Mouse (Mus musculus): ENCODE measurements at regions not wholly inside any gene's neighbourhood (a gene's known extent, or its start where the extent isn't known, plus 50 kb on each side); places are given as distances from the start of the nearest gene placed in this dataset.

- Histone ChIP-seq H3K4me3 (ENCODE audit: insufficient read depth, low read depth, low read length) (no peak overlapping the region), H3K4me1 (ENCODE audit: control insufficient read depth, insufficient read depth, insufficient read length, low read length) (peaks cover 5% of the 10 kb centered on the region; the same call in 1 of the 2 replicates), H3K27ac (replicated peaks; ENCODE audit: low read depth, low read length) (no peak overlapping the region)
Observed at GRCm38 (mm10) chr2:124888209-124888608, 179.7 kb upstream of the Slc24a5 start.

- no peak overlapping the region for H3K27ac ChIP-seq (replicated peaks; ENCODE audit: low read depth, low read length)
- H3K4me3 ChIP-seq (ENCODE audit: insufficient read depth, low read depth, low read length) = no peak overlapping the region
- H3K4me1 ChIP-seq (ENCODE audit: control insufficient read depth, insufficient read depth, insufficient read length, low read length) = no peaks in the 10 kb centered on the region
Observed at GRCm38 (mm10) chr2:124895002-124895401, 172.9 kb upstream of the Slc24a5 start.

- no peak overlapping the region for H3K4me3 ChIP-seq (ENCODE audit: insufficient read depth, low read depth, low read length)
- no peak overlapping the region for H3K27ac ChIP-seq (replicated peaks; ENCODE audit: low read depth, low read length)
- H3K4me1 ChIP-seq (ENCODE audit: control insufficient read depth, insufficient read depth, insufficient read length, low read length) = no peaks in the 10 kb centered on the region
Observed at GRCm38 (mm10) chr2:124903556-124903955, 164.4 kb upstream of the Slc24a5 start.

GRCm38 (mm10) chr2:124905076-124905475 lies 162.8 kb upstream of the Slc24a5 start:
- no peak overlapping the region for H3K4me3 ChIP-seq (ENCODE audit: insufficient read depth, low read depth, low read length)
- H3K27ac ChIP-seq (replicated peaks; ENCODE audit: low read depth, low read length) = no peak overlapping the region
- H3K4me1 ChIP-seq (ENCODE audit: control insufficient read depth, insufficient read depth, insufficient read length, low read length) = no peaks in the 10 kb centered on the region

- Histone ChIP-seq H3K4me3 (ENCODE audit: insufficient read depth, low read depth, low read length) (no peak overlapping the region), H3K4me1 (ENCODE audit: control insufficient read depth, insufficient read depth, insufficient read length, low read length) (no peaks in the 10 kb centered on the region; the same call in 1 of the 2 replicates), H3K27ac (replicated peaks; ENCODE audit: low read depth, low read length) (no peak overlapping the region)
Observed at GRCm38 (mm10) chr2:124918986-124919761, 148.8 kb upstream of the Slc24a5 start.

- Histone ChIP-seq H3K4me3 (ENCODE audit: insufficient read depth, low read depth, low read length) (no peak overlapping the region), H3K4me1 (ENCODE audit: control insufficient read depth, insufficient read depth, insufficient read length, low read length) (no peaks in the 10 kb centered on the region; the same call in 1 of the 2 replicates), H3K27ac (replicated peaks; ENCODE audit: low read depth, low read length) (no peak overlapping the region)
Observed at GRCm38 (mm10) chr2:124919762-124920255, 148.1 kb upstream of the Slc24a5 start.

- Histone ChIP-seq H3K4me3 (ENCODE audit: insufficient read depth, low read depth, low read length) (no peak overlapping the region), H3K27ac (replicated peaks; ENCODE audit: low read depth, low read length) (no peak overlapping the region), H3K4me1 (ENCODE audit: control insufficient read depth, insufficient read depth, insufficient read length, low read length) (no peaks in the 10 kb centered on the region; the same call in 1 of the 2 replicates)
Observed at GRCm38 (mm10) chr2:124920265-124920664, 147.7 kb upstream of the Slc24a5 start.

GRCm38 (mm10) chr2:124927882-124928758 lies 139.8 kb upstream of the Slc24a5 start:
- Histone ChIP-seq H3K4me1 (ENCODE audit: control insufficient read depth, insufficient read depth, insufficient read length, low read length) (no peaks in the 10 kb centered on the region), H3K27ac (replicated peaks; ENCODE audit: low read depth, low read length) (no peak overlapping the region), H3K4me3 (ENCODE audit: insufficient read depth, low read depth, low read length) (no peak overlapping the region)

GRCm38 (mm10) chr2:124928759-124929113 lies 139.2 kb upstream of the Slc24a5 start:
- Histone ChIP-seq H3K4me3 (ENCODE audit: insufficient read depth, low read depth, low read length) (no peak overlapping the region), H3K27ac (replicated peaks; ENCODE audit: low read depth, low read length) (no peak overlapping the region), H3K4me1 (ENCODE audit: control insufficient read depth, insufficient read depth, insufficient read length, low read length) (no peaks in the 10 kb centered on the region)

GRCm38 (mm10) chr2:124930719-124931118 lies 137.2 kb upstream of the Slc24a5 start:
- no peak overlapping the region for H3K4me3 ChIP-seq (ENCODE audit: insufficient read depth, low read depth, low read length)
- H3K27ac ChIP-seq (replicated peaks; ENCODE audit: low read depth, low read length) = no peak overlapping the region
- H3K4me1 ChIP-seq (ENCODE audit: control insufficient read depth, insufficient read depth, insufficient read length, low read length) = no peaks in the 10 kb centered on the region

GRCm38 (mm10) chr2:124932566-124932965 lies 135.4 kb upstream of the Slc24a5 start:
- no peak overlapping the region for H3K27ac ChIP-seq (replicated peaks; ENCODE audit: low read depth, low read length)
- H3K4me3 ChIP-seq (ENCODE audit: insufficient read depth, low read depth, low read length) = no peak overlapping the region
- H3K4me1 ChIP-seq (ENCODE audit: control insufficient read depth, insufficient read depth, insufficient read length, low read length) = no peaks in the 10 kb centered on the region

GRCm38 (mm10) chr2:124933876-124934275 lies 134.0 kb upstream of the Slc24a5 start:
- Histone ChIP-seq H3K27ac (replicated peaks; ENCODE audit: low read depth, low read length) (no peak overlapping the region), H3K4me1 (ENCODE audit: control insufficient read depth, insufficient read depth, insufficient read length, low read length) (no peaks in the 10 kb centered on the region), H3K4me3 (ENCODE audit: insufficient read depth, low read depth, low read length) (no peak overlapping the region)

- no peak overlapping the region for H3K27ac ChIP-seq (replicated peaks; ENCODE audit: low read depth, low read length)
- H3K4me3 ChIP-seq (ENCODE audit: insufficient read depth, low read depth, low read length) = no peak overlapping the region
- H3K4me1 ChIP-seq (ENCODE audit: control insufficient read depth, insufficient read depth, insufficient read length, low read length) = no peaks in the 10 kb centered on the region
Observed at GRCm38 (mm10) chr2:124948263-124948781, 119.6 kb upstream of the Slc24a5 start.

GRCm38 (mm10) chr2:124948812-124949211 lies 119.1 kb upstream of the Slc24a5 start:
- H3K4me3 ChIP-seq (ENCODE audit: insufficient read depth, low read depth, low read length) = no peak overlapping the region
- H3K4me1 ChIP-seq (ENCODE audit: control insufficient read depth, insufficient read depth, insufficient read length, low read length) = no peaks in the 10 kb centered on the region
- H3K27ac ChIP-seq (replicated peaks; ENCODE audit: low read depth, low read length) = no peak overlapping the region

- Histone ChIP-seq H3K27ac (replicated peaks; ENCODE audit: low read depth, low read length) (no peak overlapping the region), H3K4me3 (ENCODE audit: insufficient read depth, low read depth, low read length) (no peak overlapping the region), H3K4me1 (ENCODE audit: control insufficient read depth, insufficient read depth, insufficient read length, low read length) (no peaks in the 10 kb centered on the region)
Observed at GRCm38 (mm10) chr2:124952212-124952611, 115.7 kb upstream of the Slc24a5 start.

All from brown adipose tissue, adult 24 weeks (tissue).